Mouse (Mus musculus): Measurements from ENCODE around the gene Ggt7. TPM values are rescaled to one million over a fixed set of nuclear protein-coding genes. Genes with fewer than 3 reads are reported as not detected.
"Not testable (repeated sequence)": the region's sequence is repeated elsewhere in the genome, so short reads cannot be mapped to it uniquely, and the experiment has no call there.

Gene Ggt7
- total and polyA plus RNA-seq, 2 experiments from 2014 or later = 110 to 203 TPM

- Histone ChIP-seq H3K27me3 (ENCODE audit: insufficient read depth, low read length) (no peaks in the 10 kb centered on the region), H3K27ac (ENCODE audit: low read depth, low read length) (no peak overlapping the region), H3K9ac (replicated peaks; ENCODE audit: low read length, poor library complexity, severe bottlenecking) (no peak overlapping the region), H3K4me1 (ENCODE audit: insufficient read depth, low read length) (no peaks in the 10 kb centered on the region), H3K36me3 (ENCODE audit: insufficient read depth, low read length) (0 out of 2 replicates have a peak, but pooled peaks cover 8% of the 10 kb centered on the region), H3K4me2 (ENCODE audit: low read depth, low read length, poor library complexity, severe bottlenecking) (no peak overlapping the region), H3K9me3 (ENCODE audit: low read length) (no peaks in the 10 kb centered on the region), H3K4me3 (ENCODE audit: low read depth, low read length) (no peak overlapping the region)
- DNase-seq (ENCODE audit: low spot score) = no peak
- TF ChIP-seq CTCF (IDR thresholded peaks at IDR 0.05) = no peak
- no peak for ATAC-seq (ENCODE audit: low FRiP score)
Measured at GRCm38 (mm10) chr2:155552336-155552735, 34.3 kb upstream of the Ggt7 start.

DNA sequence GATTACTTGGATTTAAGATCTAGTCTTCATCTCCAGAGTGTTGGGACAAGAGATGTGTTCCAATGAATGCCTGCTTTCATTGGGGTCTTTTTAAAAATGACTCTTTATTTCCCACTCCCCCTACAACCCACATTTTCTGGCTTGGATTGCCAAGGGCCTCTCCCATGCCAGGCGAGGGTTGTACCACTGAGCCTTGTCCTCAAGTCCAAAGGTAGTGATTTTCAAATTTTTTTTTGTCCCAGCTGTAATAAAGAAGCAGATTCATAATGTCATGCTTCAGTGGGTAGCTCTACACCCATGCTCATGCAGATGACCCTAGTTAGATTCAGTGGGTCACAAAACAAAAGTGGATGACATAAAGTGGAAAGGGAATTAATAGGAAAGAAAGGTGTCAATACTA is 28.9 kb upstream of the Ggt7 start:
- no peak for TF ChIP-seq CTCF (IDR thresholded peaks at IDR 0.05)

GRCm38 (mm10) chr2:155540822-155541458 is 22.9 kb upstream of the Ggt7 start:
- Histone ChIP-seq H3K36me3 (ENCODE audit: insufficient read depth, low read length) (no peaks in the 10 kb centered on the region), H3K27me3 (ENCODE audit: insufficient read depth, low read length) (no peaks in the 10 kb centered on the region), H3K4me2 (ENCODE audit: low read depth, low read length, poor library complexity, severe bottlenecking) (no peak overlapping the region), H3K4me1 (ENCODE audit: insufficient read depth, low read length) (no peaks in the 10 kb centered on the region), H3K9me3 (ENCODE audit: low read length) (no peaks in the 10 kb centered on the region), H3K4me3 (ENCODE audit: low read depth, low read length) (no peak overlapping the region), H3K9ac (replicated peaks; ENCODE audit: low read length, poor library complexity, severe bottlenecking) (no peak overlapping the region), H3K27ac (ENCODE audit: low read depth, low read length) (no peak overlapping the region)
- 54% methylated on average over 6 of the region's 6 CpGs for WGBS
- ATAC-seq (ENCODE audit: low FRiP score) = no peak
- no peak for TF ChIP-seq CTCF (IDR thresholded peaks at IDR 0.05)
- no peak for DNase-seq (ENCODE audit: low spot score)

More for the DNA sequence above, 28.9 kb upstream of the Ggt7 start:
- Histone ChIP-seq H3K4me2 (ENCODE audit: low read depth, low read length, poor library complexity, severe bottlenecking) (no peak overlapping the region), H3K27ac (ENCODE audit: low read depth, low read length) (no peak overlapping the region), H3K27me3 (ENCODE audit: insufficient read depth, low read length) (no peaks in the 10 kb centered on the region), H3K36me3 (ENCODE audit: insufficient read depth, low read length) (no peaks in the 10 kb centered on the region), H3K4me1 (ENCODE audit: insufficient read depth, low read length) (no peaks in the 10 kb centered on the region), H3K4me3 (ENCODE audit: low read depth, low read length) (no peak overlapping the region), H3K9me3 (ENCODE audit: low read length) (no peaks in the 10 kb centered on the region), H3K9ac (replicated peaks; ENCODE audit: low read length, poor library complexity, severe bottlenecking) (no peak overlapping the region)
- DNase-seq (ENCODE audit: low spot score) (no peak), ATAC-seq (ENCODE audit: low FRiP score) (no peak)
- 71% methylated on average over 1 of the region's 1 CpGs for WGBS

GRCm38 (mm10) chr2:155539696-155540095 is 21.7 kb upstream of the Ggt7 start:
- DNase-seq (ENCODE audit: low spot score) = no peak
- no peak for TF ChIP-seq CTCF (IDR thresholded peaks at IDR 0.05)
- H3K4me1 ChIP-seq (ENCODE audit: insufficient read depth, low read length) = no peaks in the 10 kb centered on the region
- no peaks in the 10 kb centered on the region for H3K27me3 ChIP-seq (ENCODE audit: insufficient read depth, low read length)
- H3K36me3 ChIP-seq (ENCODE audit: insufficient read depth, low read length) = no peaks in the 10 kb centered on the region
- ATAC-seq (ENCODE audit: low FRiP score) = no peak
- H3K4me2 ChIP-seq (ENCODE audit: low read depth, low read length, poor library complexity, severe bottlenecking) = no peak overlapping the region
- H3K9me3 ChIP-seq (ENCODE audit: low read length) = no peaks in the 10 kb centered on the region
- no peak overlapping the region for H3K9ac ChIP-seq (replicated peaks; ENCODE audit: low read length, poor library complexity, severe bottlenecking)
- no peak overlapping the region for H3K27ac ChIP-seq (ENCODE audit: low read depth, low read length)
- H3K4me3 ChIP-seq (ENCODE audit: low read depth, low read length) = no peak overlapping the region

DNA sequence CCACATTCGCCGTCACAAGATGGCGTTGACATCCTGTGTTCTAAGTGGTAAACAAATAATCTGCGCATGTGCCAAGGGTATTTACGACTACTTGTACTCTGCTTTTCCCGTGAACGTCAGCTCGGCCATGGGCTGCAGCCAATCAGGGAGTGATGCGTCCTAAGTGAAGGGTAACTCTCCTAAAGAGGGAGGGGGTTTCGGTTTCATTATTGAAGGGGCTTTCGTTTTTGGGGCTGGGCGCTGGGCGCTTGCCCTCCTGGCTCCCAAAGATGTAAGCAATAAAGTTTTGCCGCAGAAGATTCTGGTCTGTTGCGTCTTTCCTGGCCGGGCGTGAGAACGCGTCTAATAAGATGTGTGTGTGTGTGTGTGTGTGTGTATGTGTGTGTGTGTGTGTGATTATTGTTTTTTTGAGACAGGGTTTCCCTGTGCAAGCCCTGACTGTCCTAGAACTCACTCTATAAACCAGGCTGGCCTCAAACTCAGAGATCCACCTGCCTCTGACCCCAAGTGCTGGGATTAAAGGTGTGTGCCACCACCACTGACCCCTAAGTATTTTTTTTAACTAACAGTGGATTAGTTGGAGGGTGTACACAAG is 20.5 kb upstream of the Ggt7 start:
- ATAC-seq (ENCODE audit: low FRiP score); H3K9me3 ChIP-seq (ENCODE audit: low read length); DNase-seq (ENCODE audit: low spot score); H3K27ac ChIP-seq (ENCODE audit: low read depth, low read length); H3K4me1 ChIP-seq (ENCODE audit: insufficient read depth, low read length); H3K4me3 ChIP-seq (ENCODE audit: low read depth, low read length); H3K27me3 ChIP-seq (ENCODE audit: insufficient read depth, low read length); H3K36me3 ChIP-seq (ENCODE audit: insufficient read depth, low read length); H3K4me2 ChIP-seq (ENCODE audit: low read depth, low read length, poor library complexity, severe bottlenecking); H3K9ac ChIP-seq (replicated peaks; ENCODE audit: low read length, poor library complexity, severe bottlenecking): not testable (repeated sequence)
- WGBS = 85% methylated on average over 11 of the region's 19 CpGs

- Histone ChIP-seq H3K9ac (replicated peaks; ENCODE audit: low read length, poor library complexity, severe bottlenecking) (no peak overlapping the region), H3K27ac (ENCODE audit: low read depth, low read length) (no peak overlapping the region), H3K4me2 (ENCODE audit: low read depth, low read length, poor library complexity, severe bottlenecking) (no peak overlapping the region), H3K4me1 (ENCODE audit: insufficient read depth, low read length) (no peaks in the 10 kb centered on the region), H3K4me3 (ENCODE audit: low read depth, low read length) (no peak overlapping the region), H3K9me3 (ENCODE audit: low read length) (no peaks in the 10 kb centered on the region), H3K27me3 (ENCODE audit: insufficient read depth, low read length) (no peaks in the 10 kb centered on the region), H3K36me3 (ENCODE audit: insufficient read depth, low read length) (no peaks in the 10 kb centered on the region)
- DNase-seq (ENCODE audit: low spot score) = no peak
- ATAC-seq (ENCODE audit: low FRiP score) = no peak
- 81% methylated on average over 5 of the region's 5 CpGs for WGBS
- TF ChIP-seq CTCF (IDR thresholded peaks at IDR 0.05) = no peak
Measured at GRCm38 (mm10) chr2:155537761-155538462, 19.9 kb upstream of the Ggt7 start.

Data from midbrain, postnatal 0 days (tissue).